ENCODE assay signal across 23 mouse cellular contexts in the genomic region with DNA sequence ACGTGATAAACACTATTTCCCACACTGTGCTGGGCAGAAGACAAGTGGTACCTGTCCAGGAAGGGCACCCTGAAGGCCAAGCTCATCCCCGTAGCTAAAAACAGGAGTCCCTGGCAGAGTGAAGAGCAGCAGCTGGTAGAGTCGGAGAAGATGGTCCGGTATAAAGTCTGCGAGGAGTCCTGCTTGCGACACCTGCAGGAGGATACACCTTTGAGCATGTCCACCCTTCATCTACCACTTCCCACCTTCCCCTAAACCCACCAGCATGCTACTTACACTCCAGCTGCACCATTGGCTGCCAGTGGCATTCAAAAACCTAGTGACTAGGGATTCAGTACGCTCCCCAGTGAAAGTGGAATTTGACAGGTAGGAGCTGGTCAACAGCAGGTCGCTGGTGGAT. TPM values are rescaled to one million over a fixed set of nuclear protein-coding genes. Genes with fewer than 3 reads are reported as not detected.
DNase-seq lines count a peak whose midpoint lies in the region; ATAC-seq and TF ChIP-seq lines count a peak whose summit lies in the region.
"Had no signal": no experiment of that assay in that cellular context is flagged by ENCODE, and none has a peak within 500 bp of the region (broad histone marks: within the 10 kb centered on the region; RNA-seq: fewer than 3 reads in every experiment).

No protein-coding gene starts in this region.

- DNase-seq in liver, embryonic 11.5 days (ENCODE audit: low spot score): no peak
- no peak for DNase-seq in liver
- DNase-seq in liver, postnatal 0 days: no peak
- DNase-seq in gastrocnemius, postnatal 36 days: no peak
- DNase-seq in layer of hippocampus, adult 2 months (ENCODE audit: low spot score in 2 of 2): no peak
- DNase-seq: adrenal gland, postnatal 14 days; B cell, adult 2 months; cerebellum, adult 11-12 months; cerebellum, adult 9-11 months; cerebellum, postnatal 36 days; heart, postnatal 36 days had no signal

- no peak for ATAC-seq in erythroblast, adult 5-6 weeks (replicated peaks; ENCODE audit: low FRiP score, poor library complexity, severe bottlenecking)
- no peak for ATAC-seq in liver, embryonic 11.5 days (replicated peaks; ENCODE audit: low FRiP score)
- ATAC-seq in liver, postnatal 0 days: no peak
- ATAC-seq: activated CD4-positive, CD25-positive, alpha-beta regulatory T cell, adult 4 months; CD4-positive, CD25-positive, alpha-beta regulatory T cell, adult 4 months; forebrain, embryonic 14.5 days; hindbrain, embryonic 16.5 days; Patski had no signal

- WGBS in liver, embryonic 11.5 days: 89% methylated on average over 8 of the region's 8 CpGs
- 87% methylated on average over 8 of the region's 8 CpGs for whole genome bisulfite sequencing in liver, postnatal 0 days (ENCODE audit: insufficient replicate concordance)

- TF ChIP-seq EP300 in liver, postnatal 0 days (IDR thresholded peaks at IDR 0.05; ENCODE audit: low read depth): no peak

- intact Hi-C loops in gastrocnemius, postnatal 36 days (cut with DNase I): no loop called here

- peak overlapping the region; percentile 91 for H3K4me3 ChIP-seq in erythroblast, embryonic 14.5 days (replicated peaks)
- no peak overlapping the region for H3K4me3 ChIP-seq in liver, embryonic 11.5 days (ENCODE audit: low read depth, low read length)
- no peak overlapping the region for H3K4me3 ChIP-seq in liver, postnatal 0 days (ENCODE audit: low read depth, low read length)
- H3K4me3 ChIP-seq in layer of hippocampus, adult 2 months: no peak overlapping the region
- H3K4me3 ChIP-seq: embryonic facial prominence, embryonic 13.5 days; forebrain, embryonic 10.5 days had no signal

- no peaks in the 10 kb centered on the region for H3K9me3 ChIP-seq in erythroblast, embryonic 14.5 days (ENCODE audit: control insufficient read depth, low read length)
- H3K9me3 ChIP-seq in liver, embryonic 11.5 days (ENCODE audit: control insufficient read depth, low read length): no peaks in the 10 kb centered on the region
- H3K9me3 ChIP-seq in liver, postnatal 0 days (ENCODE audit: low read length): no peaks in the 10 kb centered on the region
- H3K9me3 ChIP-seq: embryonic facial prominence, embryonic 13.5 days; forebrain, embryonic 10.5 days; heart, embryonic 13.5 days had no signal

- 0 out of 2 replicates have a peak overlapping the region, but pooled peaks have one; percentile 3 for H3K4me2 ChIP-seq in liver, embryonic 11.5 days
- peak overlapping the region; percentile 7; the same call in 1 of the 2 replicates for H3K4me2 ChIP-seq in liver, postnatal 0 days (ENCODE audit: low read depth, low read length)
- H3K4me2 ChIP-seq: embryonic facial prominence, embryonic 13.5 days had no signal

- no peaks in the 10 kb centered on the region for H3K27me3 ChIP-seq in erythroblast, embryonic 14.5 days (ENCODE audit: control insufficient read depth)
- no peaks in the 10 kb centered on the region for H3K27me3 ChIP-seq in liver, embryonic 11.5 days (replicated peaks; ENCODE audit: control insufficient read depth, insufficient read depth, low read length)
- no peaks in the 10 kb centered on the region for H3K27me3 ChIP-seq in liver, postnatal 0 days (ENCODE audit: insufficient read depth, low read length)
- H3K27me3 ChIP-seq: embryonic facial prominence, embryonic 13.5 days; heart, embryonic 13.5 days; Patski had no signal

- TF ChIP-seq CTCF in liver, postnatal 0 days (IDR thresholded peaks at IDR 0.05; ENCODE audit: low read depth): no peak
- no peak for TF ChIP-seq CTCF in layer of hippocampus, adult 2 months (conservative IDR thresholded peaks at IDR 0.05)

- H3K4me1 ChIP-seq in erythroblast, embryonic 14.5 days (ENCODE audit: control insufficient read depth): peaks cover 63% of the 10 kb centered on the region
- peaks cover 31% of the 10 kb centered on the region; the same call in 1 of the 2 replicates for H3K4me1 ChIP-seq in liver, embryonic 11.5 days (replicated peaks; ENCODE audit: control insufficient read depth, insufficient read depth, low read length)
- peaks cover 16% of the 10 kb centered on the region; the same call in 1 of the 2 replicates for H3K4me1 ChIP-seq in liver, postnatal 0 days (ENCODE audit: insufficient read depth)

- no peak overlapping the region for H3K27ac ChIP-seq in liver, embryonic 11.5 days (ENCODE audit: low read depth, low read length)
- no peak overlapping the region for H3K27ac ChIP-seq in liver, postnatal 0 days (ENCODE audit: low read depth)
- no peak overlapping the region for H3K27ac ChIP-seq in layer of hippocampus, adult 2 months
- H3K27ac ChIP-seq: forebrain, embryonic 10.5 days; heart, embryonic 13.5 days had no signal

- H3K36me3 ChIP-seq in erythroblast, embryonic 14.5 days (ENCODE audit: control insufficient read depth): peaks cover 84% of the 10 kb centered on the region
- peaks cover 43% of the 10 kb centered on the region for H3K36me3 ChIP-seq in liver, embryonic 11.5 days (ENCODE audit: control insufficient read depth, insufficient read depth, low read length)
- peaks cover 56% of the 10 kb centered on the region for H3K36me3 ChIP-seq in liver, postnatal 0 days (replicated peaks; ENCODE audit: insufficient read depth, low read length)

- no peak overlapping the region for H3K9ac ChIP-seq in liver, embryonic 11.5 days (ENCODE audit: low read depth, low read length)
- no peak overlapping the region for H3K9ac ChIP-seq in liver, postnatal 0 days (replicated peaks)
- H3K9ac ChIP-seq: embryonic facial prominence, embryonic 13.5 days; heart, embryonic 13.5 days had no signal

RNA-seq across cellular contexts. Expression of a gene that starts 14.2 kb away (rescaled TPM):
- polyA plus RNA-seq in erythroblast, embryonic 14.5 days (2012): 33.5 and 37.4 TPM in 2 replicates
- 150 and 218 TPM in 2 replicates for total RNA-seq in erythroblast, adult 5-6 weeks (2015; ENCODE audit: low replicate concordance)
- total RNA-seq in erythroblast, adult 5-6 weeks (2017; ENCODE audit: low replicate concordance): 337 and 409 TPM in 2 replicates
- polyA plus RNA-seq in liver, embryonic 11.5 days (2014; fragmentation: Nextera tagmentation; extraction: Ambion mirVana): 150 and 159 TPM in 2 replicates
- 64.4 and 68.0 TPM in 2 replicates for polyA plus RNA-seq in liver, postnatal 0 days (2015; fragmentation: Nextera tagmentation; extraction: Ambion mirVana)
- 10 to 100 TPM; 27.9 to 30.0 TPM for total RNA-seq in gastrocnemius, postnatal 36 days (2021)
- 100 to 1,000 TPM; 149 to 151 TPM for total RNA-seq in layer of hippocampus, adult 2 months (2021)

RNA-seq across cellular contexts. Expression of a gene that starts 26.7 kb away (rescaled TPM):
- 1.7 and 2.5 TPM in 2 replicates for polyA plus RNA-seq in erythroblast, embryonic 14.5 days (2012)
- 7.9 and 61.9 TPM in 2 replicates for total RNA-seq in erythroblast, adult 5-6 weeks (2015; ENCODE audit: low replicate concordance)
- 15.3 and 18.3 TPM in 2 replicates for total RNA-seq in erythroblast, adult 5-6 weeks (2017; ENCODE audit: low replicate concordance)
- polyA plus RNA-seq in liver, embryonic 11.5 days (2014; fragmentation: Nextera tagmentation; extraction: Ambion mirVana): 142 and 143 TPM in 2 replicates
- 36.0 and 36.8 TPM in 2 replicates for polyA plus RNA-seq in liver, postnatal 0 days (2015; fragmentation: Nextera tagmentation; extraction: Ambion mirVana)
- 10 to 100 TPM; 15.2 to 20.4 TPM for total RNA-seq in gastrocnemius, postnatal 36 days (2021)
- total RNA-seq in layer of hippocampus, adult 2 months (2021): 10 to 100 TPM; 47.4 to 55.0 TPM

RNA-seq across cellular contexts. Expression of a gene that starts 31.6 kb away (rescaled TPM):
- not detected in 2 replicates for polyA plus RNA-seq in erythroblast, embryonic 14.5 days (2012)
- not detected in 2 replicates for total RNA-seq in erythroblast, adult 5-6 weeks (2015; ENCODE audit: low replicate concordance)
- not detected in 2 replicates for total RNA-seq in erythroblast, adult 5-6 weeks (2017; ENCODE audit: low replicate concordance)
- 1.7 and 2.0 TPM in 2 replicates for polyA plus RNA-seq in liver, embryonic 11.5 days (2014; fragmentation: Nextera tagmentation; extraction: Ambion mirVana)
- 0.31 and 0.43 TPM in 2 replicates for polyA plus RNA-seq in liver, postnatal 0 days (2015; fragmentation: Nextera tagmentation; extraction: Ambion mirVana)
- total RNA-seq in gastrocnemius, postnatal 36 days (2021): under 1 TPM in 1 of 2 experiments, not detected in 1; 0.66 TPM
- 1 to 10 TPM; 1.5 to 3.4 TPM for total RNA-seq in layer of hippocampus, adult 2 months (2021)
- total RNA-seq: gastrocnemius, adult 8-10 months; heart, postnatal 36 days had no signal
- polyA plus RNA-seq: activated CD4-positive, CD25-positive, alpha-beta regulatory T cell, adult 4 months had no signal

RNA-seq across cellular contexts. Expression of a gene that starts 32.3 kb away (rescaled TPM):
- 3.3 and 3.6 TPM in 2 replicates for polyA plus RNA-seq in erythroblast, embryonic 14.5 days (2012)
- 105 and 119 TPM in 2 replicates for total RNA-seq in erythroblast, adult 5-6 weeks (2015; ENCODE audit: low replicate concordance)
- 161 and 226 TPM in 2 replicates for total RNA-seq in erythroblast, adult 5-6 weeks (2017; ENCODE audit: low replicate concordance)
- polyA plus RNA-seq in liver, embryonic 11.5 days (2014; fragmentation: Nextera tagmentation; extraction: Ambion mirVana): 69.5 and 73.1 TPM in 2 replicates
- polyA plus RNA-seq in liver, postnatal 0 days (2015; fragmentation: Nextera tagmentation; extraction: Ambion mirVana): 36.3 and 37.5 TPM in 2 replicates
- 10 to 100 TPM; 19.0 to 19.9 TPM for total RNA-seq in gastrocnemius, postnatal 36 days (2021)
- 10 to 100 TPM; 69.5 to 78.4 TPM for total RNA-seq in layer of hippocampus, adult 2 months (2021)

RNA-seq across cellular contexts. Expression of a gene that starts 45.4 kb away (rescaled TPM):
- polyA plus RNA-seq in erythroblast, embryonic 14.5 days (2012): 0.01 TPM in 1 of 2 replicates, not detected in the other
- not detected in 2 replicates for total RNA-seq in erythroblast, adult 5-6 weeks (2015; ENCODE audit: low replicate concordance)
- total RNA-seq in erythroblast, adult 5-6 weeks (2017; ENCODE audit: low replicate concordance): under 0.01 TPM in 1 of 2 replicates, not detected in the other
- 0.12 TPM in 1 of 2 replicates, not detected in the other for polyA plus RNA-seq in liver, embryonic 11.5 days (2014; fragmentation: Nextera tagmentation; extraction: Ambion mirVana)
- polyA plus RNA-seq in liver, postnatal 0 days (2015; fragmentation: Nextera tagmentation; extraction: Ambion mirVana): not detected in 2 replicates
- total RNA-seq in gastrocnemius, postnatal 36 days (2021): not detected
- 100 to 1,000 TPM; 179 to 190 TPM for total RNA-seq in layer of hippocampus, adult 2 months (2021)
- total RNA-seq: gastrocnemius, adult 8-10 months; heart, postnatal 36 days had no signal
- polyA plus RNA-seq: activated CD4-positive, CD25-positive, alpha-beta regulatory T cell, adult 4 months; CD4-positive, CD25-positive, alpha-beta regulatory T cell, adult 4 months; forebrain, embryonic 10.5 days; heart, embryonic 13.5 days; heart, postnatal 0 days had no signal

Comparison
In these comparisons a context has a peak if more than half of its experiments do, and no peak if none do; other contexts are left out.
1. RNA of a gene that starts 14.2 kb away (total RNA-seq): 150 to 409 TPM in erythroblast, adult 5-6 weeks and 149 to 151 TPM in layer of hippocampus, adult 2 months; 27.9 to 30.0 TPM in gastrocnemius, postnatal 36 days; every median in the first group is over 4 times any median in the second.